ENCODE assay signal across 13 mouse cellular contexts in genomic region chr8:86028646-86029312, GRCm38 (mm10).
DNase-seq lines count a peak whose midpoint lies in the region; ATAC-seq and TF ChIP-seq lines count a peak whose summit lies in the region.
"Had no signal": no experiment of that assay in that cellular context is flagged by ENCODE, and none has a peak within 500 bp of the region (broad histone marks: within the 10 kb centered on the region; RNA-seq: fewer than 3 reads in every experiment).

No protein-coding gene starts in this region.

- H3K4me2 ChIP-seq in forebrain, embryonic 14.5 days (ENCODE audit: low read length) = no peak overlapping the region
- H3K4me2 ChIP-seq in forebrain, embryonic 12.5 days = no peak overlapping the region
- H3K4me2 ChIP-seq: limb, embryonic 12.5 days had no signal

- no peaks in the 10 kb centered on the region for H3K36me3 ChIP-seq in forebrain, embryonic 14.5 days (ENCODE audit: control insufficient read depth, insufficient read depth, low read length)
- peaks cover 3% of the 10 kb centered on the region; the same call in 1 of the 2 replicates for H3K36me3 ChIP-seq in forebrain, embryonic 12.5 days (replicated peaks)

- no peaks in the 10 kb centered on the region for H3K27me3 ChIP-seq in forebrain, embryonic 14.5 days (replicated peaks; ENCODE audit: control insufficient read depth, insufficient read depth, low read length)
- no peaks in the 10 kb centered on the region for H3K27me3 ChIP-seq in forebrain, embryonic 12.5 days
- H3K27me3 ChIP-seq: limb, embryonic 12.5 days had no signal

- no peak for TF ChIP-seq CTCF in brain, embryonic 14.5 days (IDR thresholded peaks at IDR 0.05; ENCODE audit: borderline replicate concordance, extremely low read depth, insufficient read depth, insufficient read length)

- peak; percentile 39 for DNase-seq in forebrain, embryonic 14.5 days (ENCODE audit: low spot score)
- peak; percentile 60 for DNase-seq in brain, embryonic 14.5 days (ENCODE audit: low read depth)
- DNase-seq in frontal cortex, postnatal 14 days (ENCODE audit: low spot score in 2 of 2) = peak; percentile 40 to 49
- peak; percentile 14 to 68 for DNase-seq in left cerebral cortex, adult 9 months (ENCODE audit: low spot score in 2 of 2)
- DNase-seq in urinary bladder, adult 2 months (ENCODE audit: low spot score) = no peak
- no peak for DNase-seq in thymus, postnatal 10 days (ENCODE audit: low spot score in 2 of 2)
- no peak for DNase-seq in embryo, embryonic 10.5 days (ENCODE audit: low spot score)
- DNase-seq: adrenal gland, postnatal 10 days had no signal

- no peaks in the 10 kb centered on the region for H3K9me3 ChIP-seq in forebrain, embryonic 14.5 days (replicated peaks; ENCODE audit: control insufficient read depth, low read length)
- no peaks in the 10 kb centered on the region for H3K9me3 ChIP-seq in forebrain, embryonic 12.5 days
- H3K9me3 ChIP-seq: heart, embryonic 10.5 days; limb, embryonic 12.5 days had no signal

- 84% methylated on average over 6 of the region's 6 CpGs for WGBS in forebrain, embryonic 14.5 days
- WGBS in forebrain, embryonic 12.5 days = 90% methylated on average over 6 of the region's 6 CpGs

- no peak for TF ChIP-seq POLR2A in brain, embryonic 14.5 days (IDR thresholded peaks at IDR 0.05; ENCODE audit: borderline replicate concordance, extremely low read depth, insufficient read depth, insufficient read length, poor library complexity, severe bottlenecking)

- no peak overlapping the region for H3K9ac ChIP-seq in forebrain, embryonic 14.5 days (ENCODE audit: low read length)
- H3K9ac ChIP-seq in forebrain, embryonic 12.5 days = no peak overlapping the region
- H3K9ac ChIP-seq: limb, embryonic 12.5 days had no signal

- no peak overlapping the region for H3K4me3 ChIP-seq in forebrain, embryonic 14.5 days (ENCODE audit: low read depth, low read length)
- H3K4me3 ChIP-seq in forebrain, embryonic 12.5 days (replicated peaks) = no peak overlapping the region
- H3K4me3 ChIP-seq: heart, embryonic 10.5 days; limb, embryonic 12.5 days had no signal

- no peaks in the 10 kb centered on the region for H3K4me1 ChIP-seq in forebrain, embryonic 14.5 days (ENCODE audit: control insufficient read depth, insufficient read depth, low read length)
- H3K4me1 ChIP-seq in forebrain, embryonic 12.5 days = no peaks in the 10 kb centered on the region
- H3K4me1 ChIP-seq: heart, embryonic 10.5 days; limb, embryonic 12.5 days had no signal

- ATAC-seq in forebrain, embryonic 14.5 days = no peak
- no peak for ATAC-seq in forebrain, embryonic 12.5 days (ENCODE audit: low FRiP score)
- ATAC-seq: intestine, embryonic 16.5 days had no signal

- H3K27ac ChIP-seq in forebrain, embryonic 14.5 days (ENCODE audit: low read depth, low read length) = no peak overlapping the region
- H3K27ac ChIP-seq in forebrain, embryonic 12.5 days = no peak overlapping the region
- H3K27ac ChIP-seq: heart, embryonic 10.5 days; limb, embryonic 12.5 days; macrophage had no signal

Comparison
In these comparisons a context has a peak if more than half of its experiments do, and no peak if none do; other contexts are left out.
1. DNase-seq: peak in forebrain, embryonic 14.5 days (single experiment), brain, embryonic 14.5 days (single experiment), frontal cortex, postnatal 14 days (2 of 2) and left cerebral cortex, adult 9 months (2 of 2); none in urinary bladder, adult 2 months (single experiment), thymus, postnatal 10 days (0 of 2) and embryo, embryonic 10.5 days (single experiment).